Mouse (Mus musculus) ES-Bruce4 (cell line): ENCODE measurements around the gene Sfxn1. TPM values are rescaled to one million over a fixed set of nuclear protein-coding genes. Genes with fewer than 3 reads are reported as not detected.

Source experiments
- H3K27ac ChIP-seq: 2 replicates; pipeline ENCODE4 v1.5.1; 2012; ENCODE audit warnings: low read length, inconsistent platforms; ENCODE audit not compliant: insufficient read depth
- H3K27me3 ChIP-seq: 2 replicates; pipeline ENCODE4 v1.6.1; 2012; ENCODE audit warnings: mild to moderate bottlenecking, low read length, inconsistent platforms; ENCODE audit not compliant: control insufficient read depth, poor library complexity, insufficient read depth, severe bottlenecking
- H3K36me3 ChIP-seq: 2 replicates; pipeline ENCODE4 v1.6.1; 2012; ENCODE audit warnings: inconsistent platforms, mild to moderate bottlenecking, low read length, moderate library complexity; ENCODE audit not compliant: control insufficient read depth, poor library complexity, insufficient read depth, severe bottlenecking
- H3K4me1 ChIP-seq: one replicate; pipeline ENCODE4 v1.8.1; 2011; ENCODE audit warnings: low read length; ENCODE audit not compliant: control insufficient read depth, insufficient read depth
- H3K4me3 ChIP-seq: 2 replicates; pipeline ENCODE4 v1.5.1; 2011; ENCODE audit warnings: low read depth, mild to moderate bottlenecking, low read length
- H3K9ac ChIP-seq: 2 replicates; pipeline ENCODE4 v1.6.1; 2012; ENCODE audit warnings: low read depth, mild to moderate bottlenecking, inconsistent platforms; ENCODE audit not compliant: poor library complexity, severe bottlenecking
- H3K9me3 ChIP-seq: replicated peaks from 2 replicates; pipeline ENCODE4 v1.6.1; 2012; ENCODE audit warnings: mild to moderate bottlenecking, low read length, inconsistent platforms; ENCODE audit not compliant: control insufficient read depth, poor library complexity, insufficient read depth, severe bottlenecking
- CTCF ChIP-seq: IDR thresholded peaks from one replicate; pipeline ENCODE4 v1.8.1; 2011; ENCODE audit warnings: low read depth, low read length
- EP300 ChIP-seq: IDR thresholded peaks from 2 replicates; pipeline ENCODE4 v1.6.1; 2011; ENCODE audit warnings: low read depth, low read length; ENCODE audit not compliant: insufficient read depth
- POLR2A ChIP-seq: IDR thresholded peaks from one replicate; pipeline ENCODE4 v1.8.1; 2011; ENCODE audit warnings: low read length; ENCODE audit not compliant: insufficient read depth
- polyA plus RNA-seq: library from polyadenylated mRNA; stranded (reverse); fragments of >200 nt; gene quantifications from 2 replicates; pipeline ENCODE4 v1.2.4, GENCODE M21; 2011; ENCODE audit warnings: low read depth; ENCODE audit not compliant: missing spikeins, insufficient read depth, insufficient read length

Sfxn1 gene
- polyA plus RNA-seq, 1 experiment: 83.0 TPM

DNA sequence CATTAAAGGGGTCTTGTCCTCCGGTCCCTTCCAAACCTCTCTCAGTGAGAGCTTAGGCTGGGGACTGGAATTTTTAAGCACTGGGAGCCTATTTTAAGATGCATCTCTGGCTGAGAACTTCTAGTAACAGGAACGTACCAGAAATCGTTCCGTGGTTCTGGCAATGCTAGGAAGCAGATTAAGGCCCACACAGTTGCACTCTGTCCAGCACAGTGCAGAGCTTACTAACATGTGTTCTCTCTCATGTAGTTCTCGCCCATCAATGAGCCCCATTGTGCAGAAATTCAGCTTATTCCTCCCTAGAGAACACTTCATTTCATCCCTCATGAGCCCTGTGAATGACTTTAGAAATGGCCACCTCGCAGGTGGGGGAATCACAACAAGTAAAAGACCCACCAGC, 44.1 kb downstream of the Sfxn1 start:
- no peak overlapping the region for H3K9ac ChIP-seq
- no peaks in the 10 kb centered on the region for H3K36me3 ChIP-seq
- TF ChIP-seq EP300: no peak
- TF ChIP-seq POLR2A: no peak
- TF ChIP-seq CTCF: no peak
- no peaks in the 10 kb centered on the region; the same call in 1 of the 2 replicates for H3K9me3 ChIP-seq
- no peaks in the 10 kb centered on the region for H3K27me3 ChIP-seq
- no peaks in the 10 kb centered on the region for H3K4me1 ChIP-seq
- no peak overlapping the region for H3K27ac ChIP-seq
- H3K4me3 ChIP-seq: no peak overlapping the region

DNA sequence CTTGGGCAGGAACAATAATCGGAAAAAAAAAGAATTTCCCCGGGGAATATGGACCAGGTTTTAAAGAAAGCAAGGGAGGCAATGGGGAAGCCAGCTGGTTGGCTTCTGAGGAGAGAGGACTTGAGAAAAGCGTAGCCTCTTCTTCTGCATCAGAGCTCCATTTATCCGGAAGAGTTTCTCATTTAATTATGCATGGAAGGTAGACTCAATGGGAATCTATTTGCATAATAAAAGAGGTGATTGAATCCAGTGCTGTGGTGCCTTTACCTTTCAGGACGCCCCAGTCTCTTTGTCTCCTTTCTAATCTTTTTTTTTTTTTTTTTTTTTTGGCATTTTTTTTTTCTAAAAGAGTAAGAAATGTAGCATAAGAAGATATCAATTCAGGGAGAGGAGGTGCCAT, 46.7 kb downstream of the Sfxn1 start:
- Histone ChIP-seq H3K4me3 (no peak overlapping the region), H3K36me3 (no peaks in the 10 kb centered on the region), H3K9ac (no peak overlapping the region), H3K9me3 (peaks cover 6% of the 10 kb centered on the region), H3K27me3 (no peaks in the 10 kb centered on the region), H3K4me1 (no peaks in the 10 kb centered on the region), H3K27ac (no peak overlapping the region)
- no peak for TF ChIP-seq EP300
- no peak for TF ChIP-seq CTCF
- TF ChIP-seq POLR2A: no peak

DNA sequence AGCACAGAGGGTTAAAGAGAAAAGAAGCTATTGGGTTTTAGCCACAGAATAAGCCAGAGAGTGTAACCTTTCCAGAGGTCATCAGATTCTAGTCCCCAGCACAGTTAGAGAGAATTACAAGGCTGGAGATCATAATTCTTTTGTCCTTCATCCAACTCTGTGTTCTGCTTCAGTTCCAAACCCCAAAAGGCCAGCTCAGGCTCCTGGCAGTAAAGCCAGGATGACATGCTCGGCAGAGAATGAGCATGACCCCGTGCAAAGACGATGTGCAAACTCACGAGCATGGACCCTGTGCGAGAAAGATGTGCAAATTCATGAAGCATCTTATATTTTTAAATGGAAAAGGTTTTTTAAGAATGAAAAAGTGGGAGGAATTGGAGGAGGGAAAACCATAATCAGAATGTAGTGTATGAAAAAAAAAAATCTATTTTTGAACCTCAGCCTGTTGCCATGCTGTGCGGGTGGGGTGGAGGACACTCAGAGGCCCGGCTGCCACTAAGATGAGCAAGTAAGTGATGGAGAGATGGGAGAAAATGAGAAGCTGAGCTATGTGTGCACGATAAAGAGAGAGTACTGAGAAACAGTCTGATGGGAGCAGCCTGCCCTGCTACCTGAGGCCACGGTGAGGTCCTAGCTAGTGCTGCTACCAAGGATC, 66.2 kb downstream of the Sfxn1 start:
- H3K4me3 ChIP-seq: no peak overlapping the region
- H3K4me1 ChIP-seq: no peaks in the 10 kb centered on the region
- H3K27ac ChIP-seq: no peak overlapping the region
- TF ChIP-seq EP300: no peak
- no peak for TF ChIP-seq CTCF
- no peak for TF ChIP-seq POLR2A
- no peaks in the 10 kb centered on the region for H3K36me3 ChIP-seq
- H3K27me3 ChIP-seq: no peaks in the 10 kb centered on the region
- no peaks in the 10 kb centered on the region for H3K9me3 ChIP-seq
- H3K9ac ChIP-seq: no peak overlapping the region

DNA sequence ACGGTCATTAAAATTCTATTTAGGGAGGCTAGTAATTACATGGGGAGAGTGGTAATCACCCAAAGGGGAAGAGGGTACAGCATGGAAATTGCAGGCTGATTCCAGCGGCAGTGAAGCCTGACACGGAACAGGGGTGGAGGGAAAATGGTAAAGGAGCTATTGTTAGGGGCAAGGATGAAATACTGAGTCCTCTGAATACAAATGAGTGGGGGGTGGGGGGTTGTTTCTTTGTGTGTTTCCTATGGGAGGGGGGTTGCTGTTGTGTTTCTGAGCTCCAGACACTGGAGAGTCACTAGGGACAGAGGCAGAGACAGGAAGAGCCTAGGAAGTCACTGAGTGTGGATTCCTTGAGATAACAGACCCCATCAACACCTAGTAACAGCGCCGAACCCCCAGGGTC, 72.1 kb downstream of the Sfxn1 start:
- Histone ChIP-seq H3K4me3 (no peak overlapping the region), H3K4me1 (no peaks in the 10 kb centered on the region), H3K27me3 (no peaks in the 10 kb centered on the region; the same call in 1 of the 2 replicates), H3K27ac (no peak overlapping the region), H3K9me3 (no peaks in the 10 kb centered on the region), H3K9ac (no peak overlapping the region), H3K36me3 (no peaks in the 10 kb centered on the region)
- TF ChIP-seq EP300 (no peak), CTCF (no peak), POLR2A (no peak)

DNA sequence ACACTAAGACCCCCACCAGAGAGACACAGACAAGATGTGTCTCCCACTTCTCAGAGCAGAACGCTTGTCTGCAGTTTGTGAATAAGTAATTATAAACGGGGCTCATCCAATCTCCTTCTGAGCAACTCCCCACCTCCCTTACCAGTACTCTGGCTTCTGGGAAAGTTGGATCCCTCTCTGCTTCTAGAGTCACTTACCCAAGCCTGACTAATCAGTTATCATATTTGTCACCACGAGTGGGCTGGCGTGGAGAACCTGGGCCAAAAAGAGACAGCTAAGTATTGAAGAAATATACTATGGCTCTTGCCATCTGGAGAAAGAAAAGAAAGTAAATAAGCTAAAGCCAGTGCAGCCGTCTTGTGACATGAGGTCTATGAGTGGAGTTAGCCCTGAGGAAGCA, 73.0 kb downstream of the Sfxn1 start:
- Histone ChIP-seq H3K27ac (no peak overlapping the region), H3K27me3 (no peaks in the 10 kb centered on the region; the same call in 1 of the 2 replicates)
- no peak for TF ChIP-seq CTCF
- no peak for TF ChIP-seq POLR2A
- no peak for TF ChIP-seq EP300

DNA sequence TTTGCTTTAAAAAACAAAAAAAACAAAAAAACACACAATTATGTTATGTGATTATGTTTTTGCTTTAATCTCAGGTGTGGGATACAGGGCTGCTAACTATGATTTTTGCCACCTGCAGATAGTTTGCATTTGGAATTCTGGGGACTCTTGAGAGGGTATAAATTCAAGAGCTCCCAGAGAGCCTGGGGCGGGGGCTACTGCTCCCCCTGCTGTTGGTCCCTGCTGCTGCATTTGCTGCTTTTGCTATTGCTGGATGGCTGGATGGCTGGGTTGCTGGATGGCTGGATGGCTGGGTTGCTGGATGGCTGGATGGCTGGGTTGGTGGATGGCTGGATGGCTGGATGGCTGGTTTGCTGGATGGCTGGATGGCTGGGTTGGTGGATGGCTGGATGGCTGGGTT, 75.7 kb downstream of the Sfxn1 start:
- Histone ChIP-seq H3K27ac (no peak overlapping the region), H3K4me1 (no peaks in the 10 kb centered on the region), H3K27me3 (no peaks in the 10 kb centered on the region; the same call in 1 of the 2 replicates), H3K9me3 (no peaks in the 10 kb centered on the region), H3K36me3 (no peaks in the 10 kb centered on the region), H3K4me3 (no peak overlapping the region), H3K9ac (no peak overlapping the region)
- peak; percentile 47 for TF ChIP-seq CTCF
- TF ChIP-seq EP300: no peak

More for the DNA sequence above, 73.0 kb downstream of the Sfxn1 start:
- Histone ChIP-seq H3K4me3 (no peak overlapping the region), H3K9ac (no peak overlapping the region), H3K4me1 (no peaks in the 10 kb centered on the region), H3K9me3 (no peaks in the 10 kb centered on the region), H3K36me3 (no peaks in the 10 kb centered on the region)
